26 mouse cellular contexts compared by ENCODE assay signal in genomic region chr2:116639935-116640334, GRCm38 (mm10).
DNase-seq lines count a peak whose midpoint lies in the region; ATAC-seq and TF ChIP-seq lines count a peak whose summit lies in the region.
"Had no signal": no experiment of that assay in that cellular context is flagged by ENCODE, and none has a peak within 500 bp of the region (broad histone marks: within the 10 kb centered on the region; RNA-seq: fewer than 3 reads in every experiment).

No protein-coding gene starts in this region.

- 0 out of 2 replicates have a peak, but pooled peaks cover 2% of the 10 kb centered on the region for H3K27me3 ChIP-seq in limb, embryonic 11.5 days (ENCODE audit: control insufficient read depth, insufficient read depth, low read length)
- no peaks in the 10 kb centered on the region for H3K27me3 ChIP-seq in limb, embryonic 14.5 days (ENCODE audit: control insufficient read depth, insufficient read depth, low read length)
- no peaks in the 10 kb centered on the region for H3K27me3 ChIP-seq in midbrain, embryonic 10.5 days (ENCODE audit: low read depth, poor library complexity, severe bottlenecking)
- H3K27me3 ChIP-seq: CH12.LX; forebrain, embryonic 13.5 days; heart, embryonic 13.5 days had no signal

- no peak overlapping the region for H3K4me2 ChIP-seq in limb, embryonic 11.5 days (ENCODE audit: low read depth, severe bottlenecking)
- no peak overlapping the region for H3K4me2 ChIP-seq in limb, embryonic 14.5 days (replicated peaks; ENCODE audit: low read depth, low read length, severe bottlenecking)
- H3K4me2 ChIP-seq: forebrain, embryonic 13.5 days; heart, embryonic 13.5 days; hindbrain, embryonic 14.5 days had no signal

- TF ChIP-seq POLR2A in limb, embryonic 14.5 days (IDR thresholded peaks at IDR 0.05; ENCODE audit: borderline replicate concordance, extremely low read depth, insufficient read depth, insufficient read length): no peak

- no peaks in the 10 kb centered on the region for H3K36me3 ChIP-seq in limb, embryonic 11.5 days (ENCODE audit: control insufficient read depth, insufficient read depth, low read length)
- H3K36me3 ChIP-seq in limb, embryonic 14.5 days (ENCODE audit: control insufficient read depth, insufficient read depth, low read length): no peaks in the 10 kb centered on the region
- no peaks in the 10 kb centered on the region for H3K36me3 ChIP-seq in midbrain, embryonic 10.5 days
- H3K36me3 ChIP-seq: forebrain, embryonic 10.5 days; G1E; heart, embryonic 13.5 days had no signal

- H3K4me1 ChIP-seq in limb, embryonic 11.5 days (ENCODE audit: control insufficient read depth, insufficient read depth, low read length): no peaks in the 10 kb centered on the region
- no peaks in the 10 kb centered on the region for H3K4me1 ChIP-seq in limb, embryonic 14.5 days (ENCODE audit: control insufficient read depth, insufficient read depth, low read length)
- no peaks in the 10 kb centered on the region for H3K4me1 ChIP-seq in midbrain, embryonic 10.5 days
- H3K4me1 ChIP-seq: forebrain, embryonic 10.5 days; forebrain, embryonic 13.5 days; heart, embryonic 13.5 days had no signal

- WGBS in limb, embryonic 11.5 days: 13% methylated on average over 5 of the region's 5 CpGs
- 13% methylated on average over 5 of the region's 5 CpGs for WGBS in limb, embryonic 14.5 days
- WGBS in midbrain, embryonic 10.5 days: 86% methylated on average over 5 of the region's 5 CpGs

- no peak overlapping the region for H3K9ac ChIP-seq in limb, embryonic 11.5 days (ENCODE audit: low read length)
- no peak overlapping the region for H3K9ac ChIP-seq in limb, embryonic 14.5 days (ENCODE audit: low read depth, low read length, severe bottlenecking)
- H3K9ac ChIP-seq: forebrain, embryonic 13.5 days; heart, embryonic 13.5 days; hindbrain, embryonic 14.5 days had no signal

- H3K4me3 ChIP-seq in limb, embryonic 11.5 days (ENCODE audit: low read depth, low read length): no peak overlapping the region
- H3K4me3 ChIP-seq in limb, embryonic 14.5 days (replicated peaks; ENCODE audit: low read length): no peak overlapping the region
- no peak overlapping the region for H3K4me3 ChIP-seq in midbrain, embryonic 10.5 days
- H3K4me3 ChIP-seq: forebrain, embryonic 10.5 days; forebrain, embryonic 13.5 days; heart, embryonic 13.5 days had no signal

- H3K27ac ChIP-seq in limb, embryonic 11.5 days (replicated peaks; ENCODE audit: low read depth, low read length): no peak overlapping the region
- H3K27ac ChIP-seq in limb, embryonic 14.5 days (replicated peaks; ENCODE audit: low read depth, low read length): no peak overlapping the region
- H3K27ac ChIP-seq in midbrain, embryonic 10.5 days (replicated peaks): no peak overlapping the region
- H3K27ac ChIP-seq: forebrain, embryonic 10.5 days; forebrain, embryonic 13.5 days; heart, embryonic 13.5 days; hindbrain, embryonic 14.5 days; hindbrain, postnatal 0 days had no signal

- ATAC-seq in limb, embryonic 11.5 days (ENCODE audit: insufficient number of reproducible peaks, low FRiP score, low TSS enrichment, low read depth): peak; percentile 92
- peak; percentile 70; the same call in 1 of the 2 replicates for ATAC-seq in limb, embryonic 14.5 days (ENCODE audit: low FRiP score, low read depth)
- ATAC-seq: forebrain, embryonic 13.5 days; forebrain, embryonic 16.5 days; hindbrain, postnatal 0 days; intestine, postnatal 0 days; Patski had no signal

- DNase-seq in embryo, embryonic 11.5 days (ENCODE audit: low read depth, low spot score): peak; percentile 13
- DNase-seq in embryo, embryonic 10.5 days (ENCODE audit: low spot score): no peak
- peak; percentile 50 for DNase-seq in limb, embryonic 11.5 days (ENCODE audit: low spot score)
- peak; percentile 15 for DNase-seq in limb, embryonic 14.5 days (ENCODE audit: low spot score)
- DNase-seq in layer of hippocampus, postnatal 36 days: no peak
- no peak for DNase-seq in midbrain, embryonic 10.5 days (ENCODE audit: low spot score)
- DNase-seq: adrenal gland, postnatal 14 days; B cell, adult 2 months; cerebellum, adult 11 months; cerebellum, adult 2 months; cerebellum, adult 9-11 months; cerebellum, postnatal 25 days; gastrocnemius, postnatal 25 days; heart, adult 18-20 months; heart, postnatal 14 days; heart, postnatal 4 days had no signal

- H3K9me3 ChIP-seq in limb, embryonic 11.5 days (ENCODE audit: control insufficient read depth, low read length): no peaks in the 10 kb centered on the region
- no peaks in the 10 kb centered on the region for H3K9me3 ChIP-seq in limb, embryonic 14.5 days (ENCODE audit: control insufficient read depth, low read length)
- H3K9me3 ChIP-seq in midbrain, embryonic 10.5 days (replicated peaks): no peaks in the 10 kb centered on the region
- H3K9me3 ChIP-seq: forebrain, embryonic 10.5 days; forebrain, embryonic 13.5 days; G1E; heart, embryonic 13.5 days had no signal

Comparison
In these comparisons a context has a peak if more than half of its experiments do, and no peak if none do; other contexts are left out.
1. DNase-seq: peak in embryo, embryonic 11.5 days (single experiment), limb, embryonic 11.5 days (single experiment) and limb, embryonic 14.5 days (single experiment); none in embryo, embryonic 10.5 days (single experiment), layer of hippocampus, postnatal 36 days (0 of 2) and midbrain, embryonic 10.5 days (single experiment).